Mouse (Mus musculus) lung, postnatal 0 days (tissue): Measurements from ENCODE around the gene Dcps.

ENCODE experiments used
- CTCF ChIP-seq: IDR thresholded peaks from 2 replicates; pipeline ENCODE4 v1.5.1; 2016; ENCODE audit warnings: antibody characterized with exemption, mild to moderate bottlenecking
- EP300 ChIP-seq: IDR thresholded peaks from 2 replicates; pipeline ENCODE4 v1.6.1; 2016; ENCODE audit warnings: antibody characterized with exemption, mild to moderate bottlenecking, control low read depth

- no peak for TF ChIP-seq CTCF
- no peak for TF ChIP-seq EP300
Measured at GRCm38 (mm10) chr9:35128564-35128963, 47.3 kb downstream of the Dcps start.
